Mouse (Mus musculus) embryonic fibroblast, embryonic 13.5 days (primary cell): ENCODE data around the gene Gja5.

ENCODE experiments used
- CTCF ChIP-seq: IDR thresholded peaks from 2 replicates; pipeline ENCODE4 v1.5.1; 2011; ENCODE audit warnings: mild to moderate bottlenecking, control low read depth, low read length, moderate library complexity, borderline replicate concordance; ENCODE audit not compliant: insufficient read depth
- POLR2A ChIP-seq: IDR thresholded peaks from 2 replicates; pipeline ENCODE4 v1.6.1; 2011; ENCODE audit warnings: low read depth, mild to moderate bottlenecking, control low read depth, low read length, moderate library complexity

GRCm38 (mm10) chr3:96982666-96983065 lies 78.2 kb downstream of the Gja5 start:
- TF ChIP-seq CTCF (no peak), POLR2A (no peak)
